Mouse (Mus musculus): ENCODE results near the gene Nsmce4a.

DNA sequence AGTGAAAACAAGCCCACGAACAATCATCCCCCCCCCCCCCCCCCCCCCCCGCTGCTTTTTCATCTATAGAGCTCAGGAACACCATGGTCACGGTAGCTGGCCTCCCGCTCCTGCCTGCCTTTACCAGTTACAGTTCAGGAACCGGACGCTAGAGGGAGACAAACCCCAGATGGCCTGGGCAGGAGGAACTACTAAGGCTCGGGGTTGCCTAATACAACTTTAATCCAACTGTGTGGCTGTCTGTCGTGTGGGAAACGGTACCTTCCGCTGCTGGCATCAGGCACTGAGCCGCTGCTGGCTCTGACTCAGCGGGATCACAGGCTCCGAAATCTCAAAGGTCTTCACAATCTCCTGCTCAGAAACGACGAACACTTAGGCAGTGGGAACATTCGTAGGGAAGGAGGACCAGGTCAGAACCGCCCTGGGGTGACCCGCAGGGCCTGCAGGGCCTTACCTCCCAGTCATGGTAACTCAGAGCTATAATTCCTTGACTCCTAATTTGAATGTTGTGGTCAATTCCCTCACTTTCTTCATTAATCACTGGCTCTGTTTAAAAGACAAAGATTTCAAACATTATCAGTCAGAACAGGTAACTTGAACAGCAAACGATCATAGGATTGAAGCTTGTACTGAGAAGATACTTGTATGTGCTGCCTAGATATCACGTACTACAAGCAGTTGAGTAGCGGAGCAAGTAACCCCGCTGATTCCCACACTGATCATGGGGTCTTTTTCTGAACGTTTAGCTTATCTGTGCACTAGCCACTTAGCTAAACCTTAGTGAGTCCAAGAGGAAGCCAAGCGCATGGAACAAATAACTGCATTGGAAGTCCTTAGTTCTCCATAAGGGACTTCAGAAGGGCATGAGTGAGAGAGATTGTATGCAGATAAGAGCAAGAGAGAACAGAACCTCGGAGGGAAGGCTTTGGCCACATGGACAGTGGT is 39.3 kb downstream of the Nsmce4a start:
- TF ChIP-seq CTCF (conservative IDR thresholded peaks at IDR 0.05; ENCODE audit: low read length) (peak; percentile 84), NANOG (IDR thresholded peaks at IDR 0.05; ENCODE audit: borderline replicate concordance, low read length) (no peak), POU5F1 (IDR thresholded peaks at IDR 0.05; ENCODE audit: borderline replicate concordance, low read length) (no peak)

All from E14TG2a.4 (cell line).